Mouse (Mus musculus): Measurements from ENCODE around the gene Gm4847.

The Gm4847 gene

GRCm38 (mm10) chr1:166647593-166647992 lies at the start of gene Gm4847:
Gene Gm4847 (minus strand): TSS chr1:166647693.
- DNase-seq (ENCODE audit: low spot score): no peak

DNA sequence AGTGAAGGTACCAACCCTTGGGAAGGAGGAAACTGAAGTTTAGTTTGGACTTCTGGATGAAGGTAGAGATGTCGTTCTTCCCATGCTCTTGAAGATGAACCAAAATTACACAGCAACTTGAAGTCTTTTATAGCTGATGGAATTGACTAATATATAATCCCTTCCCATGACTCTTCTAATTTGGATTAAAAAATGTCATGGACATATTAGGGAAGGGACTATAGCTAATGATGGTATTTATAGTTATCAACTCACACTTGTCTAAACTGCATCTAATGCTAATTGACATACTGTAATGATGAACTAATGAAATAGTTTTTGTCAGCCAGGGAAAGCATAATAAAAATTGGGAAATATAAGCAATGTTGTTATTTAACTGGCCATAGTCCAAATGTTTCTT lies 34.3 kb upstream of the Gm4847 start, which contains the start of gene Fmo9:
TSS of gene Fmo9 (minus strand) at position 101 of the 400 bp plus-strand sequence.
- no peak for DNase-seq (ENCODE audit: low spot score)

GRCm38 (mm10) chr1:166669264-166669663 lies 21.8 kb upstream of the Gm4847 start:
- DNase-seq (ENCODE audit: low spot score): no peak

DNA sequence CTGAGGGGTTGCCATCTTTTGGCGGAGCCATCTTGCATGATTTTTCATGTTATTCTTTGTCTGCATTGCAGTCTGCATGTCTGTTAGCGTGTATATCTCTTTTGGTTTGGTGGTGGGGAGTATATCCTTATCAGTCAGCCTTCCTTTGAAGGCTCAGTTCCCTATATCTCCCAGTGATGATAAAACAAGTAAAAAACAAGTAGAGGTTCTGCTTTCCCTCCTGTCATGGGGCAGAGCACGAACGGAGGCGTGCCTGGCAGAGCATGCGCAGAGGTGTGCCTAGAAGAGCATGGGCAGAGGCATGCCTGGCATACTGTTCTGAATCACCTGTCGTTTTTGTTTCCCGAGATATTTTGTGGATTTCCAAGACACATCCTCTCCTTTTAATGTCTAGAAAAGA lies 13.3 kb upstream of the Gm4847 start:
- no peak for DNase-seq (ENCODE audit: low spot score)

Data from left cerebral cortex, adult 11 months (tissue).